Mouse (Mus musculus) ES-Bruce4 (cell line): ENCODE results near the gene Mnd1.

Experiments
- CTCF ChIP-seq: IDR thresholded peaks from one replicate; pipeline ENCODE4 v1.8.1; 2011; ENCODE audit warnings: low read depth, low read length
- EP300 ChIP-seq: IDR thresholded peaks from 2 replicates; pipeline ENCODE4 v1.6.1; 2011; ENCODE audit warnings: low read depth, low read length; ENCODE audit not compliant: insufficient read depth
- POLR2A ChIP-seq: IDR thresholded peaks from one replicate; pipeline ENCODE4 v1.8.1; 2011; ENCODE audit warnings: low read length; ENCODE audit not compliant: insufficient read depth

GRCm38 (mm10) chr3:84060946-84061345, 94.6 kb downstream of the Mnd1 start:
- TF ChIP-seq POLR2A (no peak), CTCF (no peak), EP300 (no peak)
